ENCODE assay signal across 8 mouse cellular contexts in the genomic region with DNA sequence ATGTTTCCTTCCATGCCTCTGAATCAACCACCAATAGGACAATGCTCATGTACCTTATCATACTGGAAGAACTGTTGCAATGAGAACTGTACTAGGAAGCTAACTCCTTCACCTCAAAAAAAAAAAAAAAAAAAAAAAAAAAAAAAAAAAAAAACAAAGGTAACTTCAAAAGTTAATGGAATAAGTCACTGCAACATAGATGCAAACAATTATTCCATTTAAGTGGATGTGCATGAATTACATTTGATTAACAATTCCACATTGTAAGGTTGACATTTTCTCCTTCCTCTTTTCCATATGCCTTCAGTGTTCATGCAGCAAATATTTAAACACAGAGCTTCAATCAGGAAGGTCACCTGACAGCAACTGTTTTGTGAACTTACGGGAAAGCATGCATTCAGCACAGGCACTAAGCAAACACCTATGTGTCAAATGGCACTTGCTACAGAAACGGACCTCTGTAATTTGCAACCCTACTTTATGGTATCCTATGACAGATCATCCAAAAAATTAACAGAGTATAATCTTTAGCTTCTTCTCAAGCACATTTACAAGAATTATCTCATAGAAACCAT. TPM values are rescaled to one million over a fixed set of nuclear protein-coding genes. Genes with fewer than 3 reads are reported as not detected.
DNase-seq lines count a peak whose midpoint lies in the region; ATAC-seq lines count a peak whose summit lies in the region.

No protein-coding gene starts in this region.

- no peaks in the 10 kb centered on the region for H3K9me3 ChIP-seq in intestine, embryonic 14.5 days (ENCODE audit: control insufficient read depth, low read length)
- H3K9me3 ChIP-seq in intestine, embryonic 16.5 days (ENCODE audit: control insufficient read depth, low read length) = no peaks in the 10 kb centered on the region
- no peaks in the 10 kb centered on the region for H3K9me3 ChIP-seq in liver, embryonic 12.5 days (replicated peaks)

- no peak overlapping the region for H3K27ac ChIP-seq in intestine, embryonic 14.5 days (ENCODE audit: low read depth)
- no peak overlapping the region for H3K27ac ChIP-seq in intestine, embryonic 16.5 days (ENCODE audit: low read length)
- no peak overlapping the region for H3K27ac ChIP-seq in liver, embryonic 12.5 days

- H3K4me2 ChIP-seq in intestine, embryonic 14.5 days (ENCODE audit: low read length) = peak overlapping the region; percentile 2
- no peak overlapping the region for H3K4me2 ChIP-seq in intestine, embryonic 16.5 days (ENCODE audit: low read depth, low read length)
- peak overlapping the region; percentile 33 for H3K4me2 ChIP-seq in liver, embryonic 12.5 days

- 36% methylated on average over 2 of the region's 2 CpGs for WGBS in intestine, embryonic 14.5 days
- 34% methylated on average over 2 of the region's 2 CpGs for WGBS in intestine, embryonic 16.5 days
- WGBS in liver, embryonic 12.5 days (ENCODE audit: insufficient replicate concordance) = 46% methylated on average over 2 of the region's 2 CpGs

- H3K4me1 ChIP-seq in intestine, embryonic 14.5 days (replicated peaks; ENCODE audit: control insufficient read depth, insufficient read depth, low read length) = peaks cover 22% of the 10 kb centered on the region
- peaks cover 8% of the 10 kb centered on the region for H3K4me1 ChIP-seq in intestine, embryonic 16.5 days (ENCODE audit: control insufficient read depth, insufficient read depth, low read length)
- H3K4me1 ChIP-seq in liver, embryonic 12.5 days = peaks cover 42% of the 10 kb centered on the region

- H3K9ac ChIP-seq in intestine, embryonic 14.5 days (ENCODE audit: low read length) = no peak overlapping the region
- no peak overlapping the region for H3K9ac ChIP-seq in intestine, embryonic 16.5 days (ENCODE audit: low read depth, low read length)
- no peak overlapping the region for H3K9ac ChIP-seq in liver, embryonic 12.5 days

- peak; percentile 22 for DNase-seq in embryo, embryonic 10 days (ENCODE audit: low spot score)
- no peak for DNase-seq in embryo, embryonic 11 days
- DNase-seq in intestine, embryonic 14.5 days (ENCODE audit: low spot score) = no peak
- DNase-seq in 416B (ENCODE audit: low read depth) = peak; percentile 45
- DNase-seq in right cerebral cortex, postnatal 4 days = no peak
- no peak for DNase-seq in layer of hippocampus, adult 9-10 months (ENCODE audit: low spot score)

- ATAC-seq in intestine, embryonic 14.5 days (replicated peaks; ENCODE audit: low FRiP score, low TSS enrichment, low read depth) = no peak
- no peak for ATAC-seq in intestine, embryonic 16.5 days
- ATAC-seq in liver, embryonic 12.5 days = no peak

- no peak overlapping the region for H3K4me3 ChIP-seq in intestine, embryonic 14.5 days (ENCODE audit: low read depth, low read length)
- H3K4me3 ChIP-seq in intestine, embryonic 16.5 days (ENCODE audit: low read length) = no peak overlapping the region
- H3K4me3 ChIP-seq in liver, embryonic 12.5 days = no peak overlapping the region; the same call in 1 of the 2 replicates

- H3K36me3 ChIP-seq in intestine, embryonic 14.5 days (ENCODE audit: control insufficient read depth, insufficient read depth, low read length) = no peaks in the 10 kb centered on the region
- H3K36me3 ChIP-seq in intestine, embryonic 16.5 days (ENCODE audit: control insufficient read depth, insufficient read depth, low read length) = no peaks in the 10 kb centered on the region
- H3K36me3 ChIP-seq in liver, embryonic 12.5 days = no peaks in the 10 kb centered on the region

- no peaks in the 10 kb centered on the region for H3K27me3 ChIP-seq in intestine, embryonic 14.5 days (replicated peaks; ENCODE audit: control insufficient read depth, insufficient read depth, low read length)
- no peaks in the 10 kb centered on the region for H3K27me3 ChIP-seq in intestine, embryonic 16.5 days (replicated peaks; ENCODE audit: control insufficient read depth, insufficient read depth, low read length)
- 0 out of 2 replicates have a peak, but pooled peaks cover 4% of the 10 kb centered on the region for H3K27me3 ChIP-seq in liver, embryonic 12.5 days (replicated peaks)

RNA-seq across cellular contexts. Expression of gene Hipk3, which starts 2.9 kb away (rescaled TPM):
- polyA plus RNA-seq in intestine, embryonic 14.5 days (2014; fragmentation: Nextera tagmentation; extraction: Ambion mirVana) = 22.5 and 22.8 TPM in 2 replicates
- 7.6 and 9.7 TPM in 2 replicates for polyA plus RNA-seq in intestine, embryonic 16.5 days (2015; fragmentation: Nextera tagmentation; extraction: Ambion mirVana)
- polyA plus RNA-seq in liver, embryonic 12.5 days (2016; fragmentation: Nextera tagmentation; extraction: Ambion mirVana) = 14.0 and 15.1 TPM in 2 replicates

Comparison
In these comparisons a context has a peak if more than half of its experiments do, and no peak if none do; other contexts are left out.
1. DNase-seq: peak in embryo, embryonic 10 days (single experiment) and 416B (single experiment); none in embryo, embryonic 11 days (single experiment), intestine, embryonic 14.5 days (single experiment), right cerebral cortex, postnatal 4 days (single experiment) and layer of hippocampus, adult 9-10 months (single experiment).